Mouse (Mus musculus) stomach, postnatal 0 days (tissue): ENCODE data around the gene Nub1.
A peak's percentile ranks its signal among the peaks of the same experiment; 100 is the strongest.

Experiments used
- CTCF ChIP-seq: IDR thresholded peaks from 2 replicates; pipeline ENCODE4 v1.5.1; 2016; ENCODE audit warnings: antibody characterized with exemption, low read depth, mild to moderate bottlenecking, moderate library complexity
- EP300 ChIP-seq: optimal IDR thresholded peaks from 2 replicates; pipeline ENCODE3; 2016; ENCODE audit warnings: antibody characterized with exemption

DNA sequence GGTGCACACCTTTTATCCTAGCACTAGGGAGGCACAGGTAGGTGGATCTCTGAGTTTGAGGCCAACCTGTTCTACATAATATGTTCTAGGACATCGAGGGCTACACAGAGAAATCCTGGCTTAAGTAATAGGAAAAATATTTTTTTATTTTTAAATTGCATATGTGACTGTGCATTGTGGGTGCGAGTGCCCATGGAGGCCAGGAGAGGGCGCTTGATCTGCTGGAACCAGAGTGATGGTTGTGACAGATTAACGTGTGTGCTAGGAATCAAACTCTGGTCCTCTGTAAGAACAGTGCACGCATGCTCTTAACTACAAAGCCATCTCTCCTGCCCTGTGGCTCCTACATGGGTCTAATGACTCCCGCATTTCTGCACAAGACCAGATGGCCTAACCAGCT, 26.3 kb downstream of the Nub1 start:
- TF ChIP-seq CTCF (peak; percentile 42), EP300 (no peak)
